Mouse (Mus musculus) forebrain, postnatal 0 days (tissue): ENCODE measurements around the gene Mrnip. TPM values are rescaled to one million over a fixed set of nuclear protein-coding genes. Genes with fewer than 3 reads are reported as not detected.

Experiments
- ATAC-seq: fragments of 200-750 bp; cut with Nextera tagmentation; 2 replicates; pipeline ENCODE4 v1.8.0; 2017; ENCODE audit warnings: mild to moderate bottlenecking, moderate library complexity
- DNase-seq: peaks from one replicate; pipeline ENCODE4 v3.0.0-alpha.2; 2015
- H3K27ac ChIP-seq: fragments of 300-500 bp; sonication (generic); 2 replicates; pipeline ENCODE4 v1.5.1; 2014; ENCODE audit warnings: low read depth, mild to moderate bottlenecking, antibody characterized with exemption, low read length, moderate library complexity, mixed read lengths
- H3K27me3 ChIP-seq: fragments of 300-500 bp; sonication (generic); 2 replicates; pipeline ENCODE4 v1.6.1; 2014; ENCODE audit warnings: mild to moderate bottlenecking, low read length, mixed read lengths; ENCODE audit not compliant: insufficient read depth
- H3K36me3 ChIP-seq: fragments of 300-500 bp; sonication (generic); 2 replicates; pipeline ENCODE4 v1.6.1; 2014; ENCODE audit warnings: mild to moderate bottlenecking, moderate library complexity; ENCODE audit not compliant: insufficient read depth
- H3K4me1 ChIP-seq: fragments of 300-500 bp; sonication (generic); 2 replicates; pipeline ENCODE4 v1.6.1; 2014; ENCODE audit warnings: antibody characterized with exemption; ENCODE audit not compliant: insufficient read depth
- H3K4me2 ChIP-seq: fragments of 300-500 bp; sonication (generic); 2 replicates; pipeline ENCODE4 v1.6.1; 2014; ENCODE audit warnings: low read depth, mild to moderate bottlenecking, moderate library complexity
- H3K4me3 ChIP-seq: fragments of 300-500 bp; sonication (generic); 2 replicates; pipeline ENCODE4 v1.5.1; 2014; ENCODE audit warnings: low read depth, low read length, mixed read lengths
- H3K9ac ChIP-seq: fragments of 300-500 bp; sonication (generic); 2 replicates; pipeline ENCODE4 v1.6.1; 2014; ENCODE audit warnings: mild to moderate bottlenecking
- H3K9me3 ChIP-seq: fragments of 300-500 bp; sonication (generic); 2 replicates; pipeline ENCODE4 v1.6.1; 2016; ENCODE audit warnings: low read length
- CTCF ChIP-seq: sonication (generic); IDR thresholded peaks from 2 replicates; pipeline ENCODE4 v1.5.1; 2016; ENCODE audit warnings: antibody characterized with exemption, control low read depth, low read depth
- WGBS: fragments of 180-500 bp; shearing (Covaris S2); extraction: QIAGEN DNeasy Blood & Tissue Kit; methylation state at CpG from one replicate; pipeline ENCODE4 v1.1.7; 2014; 5-methylcytosine and 5-hydroxymethylcytosine counted together
- polyA plus RNA-seq: library from polyadenylated mRNA; unstranded; fragments of >200 nt; fragmentation: Nextera tagmentation; extraction: Ambion mirVana; gene quantifications from 2 replicates; pipeline ENCODE4 v1.2.1, GENCODE M21; 2015
- total RNA-seq: library from RNA; depleted of rRNA; stranded (reverse); fragments of >200 nt; gene quantifications from 2 replicates; pipeline ENCODE4 v1.2.3, GENCODE M21; 2014

Mrnip gene
- total and polyA plus RNA-seq, 2 experiments from 2014 or later: 32.2 to 37.5 TPM

DNA sequence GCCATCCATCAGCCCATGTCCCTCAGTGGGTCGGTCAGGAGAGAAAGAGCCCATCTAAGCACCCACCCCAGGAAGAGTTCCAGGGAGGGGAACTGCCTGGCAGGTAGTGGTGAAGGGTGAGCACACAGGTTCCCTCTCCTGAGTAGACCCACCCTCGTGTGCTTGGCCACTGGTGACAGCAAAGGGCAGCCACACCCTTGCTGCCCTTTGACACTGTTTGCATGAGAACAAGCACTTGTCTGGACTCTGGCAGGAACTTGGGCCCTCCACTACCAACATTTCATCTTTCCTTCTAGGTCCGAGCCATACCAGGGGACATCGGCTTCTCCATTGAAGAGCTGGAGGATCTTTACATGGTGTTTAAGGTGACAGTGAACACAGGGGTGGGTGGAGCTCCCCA is 14.9 kb upstream of the Mrnip start:
- Histone ChIP-seq H3K27me3 (no peaks in the 10 kb centered on the region), H3K4me1 (no peaks in the 10 kb centered on the region), H3K27ac (no peak overlapping the region), H3K36me3 (peaks cover 96% of the 10 kb centered on the region), H3K9ac (no peak overlapping the region), H3K4me3 (no peak overlapping the region), H3K4me2 (no peak overlapping the region), H3K9me3 (no peaks in the 10 kb centered on the region)
- ATAC-seq: no peak
- DNase-seq: no peak
- TF ChIP-seq CTCF: no peak
- 92% methylated on average over 4 of the region's 4 CpGs for WGBS

DNA sequence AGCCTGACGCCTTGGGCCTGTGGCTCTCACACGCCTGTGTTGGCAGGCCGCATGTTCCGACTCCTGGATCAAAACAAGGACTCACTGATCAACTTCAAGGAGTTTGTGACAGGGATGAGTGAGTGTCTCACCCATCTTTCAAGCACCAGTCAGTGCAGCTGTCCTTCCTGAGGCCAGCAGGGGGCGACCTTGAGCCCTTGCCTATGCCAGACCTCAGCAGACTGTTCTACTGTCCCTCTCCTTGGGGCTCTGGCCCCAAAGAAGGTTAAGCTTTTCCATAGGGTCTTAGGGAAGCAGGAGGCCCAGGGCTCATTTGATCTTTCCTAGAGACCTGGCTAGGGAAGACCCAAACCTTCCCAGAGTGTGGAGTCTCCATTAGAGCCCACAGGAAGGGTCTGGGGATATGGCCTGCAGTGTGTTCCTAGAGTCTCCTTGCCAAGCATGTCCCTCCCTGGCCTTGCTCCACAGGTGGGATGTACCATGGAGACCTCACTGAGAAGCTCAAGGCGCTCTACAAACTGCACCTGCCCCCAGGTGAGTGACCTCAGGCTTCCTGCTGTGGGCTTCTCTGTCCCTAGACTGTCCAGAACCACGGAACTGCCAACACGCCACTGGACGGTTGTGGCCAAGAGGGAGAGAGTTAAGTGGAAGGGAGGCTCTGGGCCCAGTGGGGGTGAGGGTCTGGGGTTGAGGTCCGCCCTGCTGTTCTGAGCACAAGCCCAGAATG is 12.5 kb upstream of the Mrnip start:
- TF ChIP-seq CTCF: peak; percentile 88
- H3K9ac ChIP-seq: no peak overlapping the region
- H3K4me2 ChIP-seq: no peak overlapping the region
- peak; percentile 63 for DNase-seq
- no peaks in the 10 kb centered on the region for H3K4me1 ChIP-seq
- H3K9me3 ChIP-seq: no peaks in the 10 kb centered on the region
- peak; percentile 53; the same call in 1 of the 2 replicates for ATAC-seq
- H3K27ac ChIP-seq: no peak overlapping the region
- H3K4me3 ChIP-seq: no peak overlapping the region
- H3K27me3 ChIP-seq: no peaks in the 10 kb centered on the region
- peaks cover 80% of the 10 kb centered on the region for H3K36me3 ChIP-seq
- 68% methylated on average over 10 of the region's 10 CpGs for WGBS

DNA sequence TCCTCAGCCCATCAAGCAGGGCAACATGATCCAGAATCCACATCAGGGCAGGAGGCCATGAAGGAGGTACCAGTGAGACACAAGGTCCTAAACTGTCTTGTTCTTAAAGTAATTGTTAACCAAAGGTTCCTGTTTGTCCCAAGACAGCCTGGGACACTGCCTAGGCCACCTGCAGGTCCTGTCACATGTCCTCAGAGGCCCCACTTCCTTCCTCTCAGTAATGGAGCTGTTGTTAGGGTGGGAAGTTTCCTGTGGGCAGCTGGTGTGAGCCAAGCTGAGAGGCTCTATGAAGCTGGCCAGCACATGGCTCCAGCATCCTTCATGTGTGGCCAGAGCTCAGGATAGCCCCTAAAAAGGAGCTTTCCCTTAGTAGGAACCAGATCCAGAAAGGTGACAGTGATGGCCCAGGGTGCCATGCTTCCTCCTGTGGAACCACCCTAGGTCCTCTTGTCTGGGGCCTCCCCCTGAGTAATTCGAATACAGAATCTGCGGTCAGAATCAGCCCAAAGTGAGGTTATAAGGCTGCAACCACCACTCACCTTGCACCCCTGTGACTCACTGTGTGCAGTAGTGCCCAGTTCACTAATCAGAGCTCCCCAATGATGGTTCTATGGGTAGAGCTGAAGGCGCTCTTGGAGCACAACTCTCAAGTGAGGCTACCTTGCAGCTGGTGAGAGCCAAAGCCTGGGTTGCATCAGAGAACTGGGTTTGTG is 11.8 kb upstream of the Mrnip start:
- Histone ChIP-seq H3K27ac (no peak overlapping the region), H3K9ac (no peak overlapping the region), H3K9me3 (no peaks in the 10 kb centered on the region), H3K4me3 (no peak overlapping the region), H3K4me2 (no peak overlapping the region), H3K27me3 (no peaks in the 10 kb centered on the region), H3K4me1 (no peaks in the 10 kb centered on the region), H3K36me3 (peaks cover 72% of the 10 kb centered on the region)
- no peak for TF ChIP-seq CTCF
- ATAC-seq (no peak), DNase-seq (no peak)
- 94% methylated on average over 3 of the region's 3 CpGs for WGBS

DNA sequence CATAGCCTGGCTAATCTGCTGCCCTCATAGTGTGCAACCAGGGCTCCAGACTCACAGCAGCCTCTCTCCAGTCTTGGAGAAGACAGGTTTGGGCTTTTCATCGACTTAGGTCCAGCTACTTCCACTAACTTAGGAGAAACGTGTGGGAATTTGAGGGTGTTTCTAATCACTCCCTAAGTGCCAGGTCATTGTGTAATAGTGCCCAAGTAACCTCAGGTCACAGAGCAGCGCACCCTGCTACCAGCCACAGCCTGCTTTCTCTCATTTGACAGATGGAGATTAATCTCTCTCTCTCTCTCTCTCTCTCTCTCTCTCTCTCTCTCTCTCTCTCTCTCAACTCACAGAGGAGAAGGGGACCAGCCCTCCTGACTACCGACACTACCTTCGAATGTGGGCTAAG is 5.9 kb upstream of the Mrnip start:
- Histone ChIP-seq H3K36me3 (peaks cover 57% of the 10 kb centered on the region), H3K4me1 (no peaks in the 10 kb centered on the region), H3K27me3 (no peaks in the 10 kb centered on the region), H3K9ac (no peak overlapping the region), H3K27ac (no peak overlapping the region), H3K9me3 (no peaks in the 10 kb centered on the region), H3K4me3 (no peak overlapping the region), H3K4me2 (no peak overlapping the region)
- no peak for TF ChIP-seq CTCF
- DNase-seq: no peak
- no peak for ATAC-seq
- WGBS: 91% methylated on average over 5 of the region's 5 CpGs

DNA sequence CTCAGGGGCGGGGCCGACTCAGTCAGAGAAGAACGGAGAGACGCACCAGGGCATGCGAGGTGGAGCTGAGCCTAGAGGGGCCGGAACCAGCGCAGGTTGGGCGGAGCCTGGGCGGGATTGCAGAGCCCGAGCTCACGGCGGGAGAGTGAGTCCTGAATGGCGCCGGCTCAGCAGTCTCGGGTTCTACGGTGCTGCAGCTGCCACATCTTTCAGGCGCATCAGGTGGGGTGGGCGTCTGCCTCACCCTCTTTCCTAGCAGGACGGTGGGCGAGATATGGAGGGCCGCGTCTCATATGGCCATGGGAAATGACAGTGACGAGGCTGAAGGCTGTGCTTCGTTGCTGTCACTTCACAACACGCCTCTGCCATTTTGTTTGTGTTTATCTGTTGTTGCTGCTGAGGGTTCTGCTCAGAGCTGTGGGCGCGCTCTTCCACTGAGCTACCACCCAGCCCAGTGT is 515 bp downstream of the Mrnip start:
- Histone ChIP-seq H3K4me1 (peaks cover 4% of the 10 kb centered on the region; the same call in 1 of the 2 replicates), H3K9me3 (no peaks in the 10 kb centered on the region), H3K4me2 (peak overlapping the region; percentile 69), H3K4me3 (peak overlapping the region; percentile 68), H3K9ac (peak overlapping the region; percentile 66), H3K36me3 (peaks cover 43% of the 10 kb centered on the region), H3K27ac (peak overlapping the region; percentile 89), H3K27me3 (no peaks in the 10 kb centered on the region)
- no peak for TF ChIP-seq CTCF
- WGBS: under 1% methylated on average over 27 of the region's 27 CpGs
- DNase-seq (peak; percentile 99), ATAC-seq (peak; percentile 100)

DNA sequence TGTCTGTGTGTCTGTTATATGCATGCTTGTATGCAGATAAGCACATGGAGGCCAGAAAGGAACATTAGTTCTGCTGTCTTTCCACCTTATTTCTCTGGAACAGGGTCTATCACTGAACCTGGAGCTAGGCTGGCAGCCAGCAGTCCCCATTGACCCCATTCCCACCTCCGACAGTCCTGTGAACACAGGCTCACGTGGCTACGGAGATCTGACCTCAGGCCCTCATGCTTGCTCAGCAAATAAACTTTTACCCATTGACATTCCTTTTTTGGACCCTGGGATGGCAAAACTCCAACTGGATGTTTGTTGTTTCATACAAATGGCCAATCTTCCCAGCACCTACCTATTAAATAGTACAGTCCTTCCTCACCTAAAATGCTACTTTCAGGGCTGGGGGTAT is 2.1 kb downstream of the Mrnip start:
- no peak overlapping the region for H3K9ac ChIP-seq
- no peak overlapping the region for H3K4me3 ChIP-seq
- H3K36me3 ChIP-seq: peaks cover 33% of the 10 kb centered on the region
- no peak overlapping the region for H3K27ac ChIP-seq
- H3K9me3 ChIP-seq: no peaks in the 10 kb centered on the region
- WGBS: 82% methylated on average over 3 of the region's 3 CpGs
- TF ChIP-seq CTCF: no peak
- peaks cover 4% of the 10 kb centered on the region; the same call in 1 of the 2 replicates for H3K4me1 ChIP-seq
- ATAC-seq (no peak), DNase-seq (no peak)
- H3K27me3 ChIP-seq: no peaks in the 10 kb centered on the region
- H3K4me2 ChIP-seq: no peak overlapping the region

DNA sequence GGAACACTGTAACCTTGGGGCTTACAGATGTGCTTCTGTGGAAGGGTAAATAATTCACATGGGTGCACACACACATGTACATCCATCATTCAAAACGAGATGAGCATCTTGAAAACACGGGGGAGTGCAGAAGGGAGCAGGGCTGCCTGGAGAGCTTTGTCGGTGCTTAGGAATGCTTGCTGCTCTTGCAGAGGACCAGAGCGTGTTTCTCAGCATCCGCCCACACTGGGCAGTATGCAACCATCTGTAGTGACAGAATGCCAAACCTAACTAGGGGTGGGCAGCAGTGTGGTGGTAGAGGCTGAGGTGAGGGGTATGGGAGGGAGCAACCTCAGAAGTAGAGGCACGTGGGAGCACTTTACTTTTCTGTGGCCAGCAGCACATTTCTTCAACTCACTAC is 2.9 kb downstream of the Mrnip start:
- ATAC-seq (no peak), DNase-seq (no peak)
- no peak for TF ChIP-seq CTCF
- peaks cover 4% of the 10 kb centered on the region; the same call in 1 of the 2 replicates for H3K4me1 ChIP-seq
- no peak overlapping the region for H3K9ac ChIP-seq
- WGBS: 82% methylated on average over 6 of the region's 6 CpGs
- no peak overlapping the region for H3K27ac ChIP-seq
- no peak overlapping the region for H3K4me3 ChIP-seq
- H3K4me2 ChIP-seq: no peak overlapping the region
- no peaks in the 10 kb centered on the region for H3K27me3 ChIP-seq
- H3K36me3 ChIP-seq: peaks cover 32% of the 10 kb centered on the region
- H3K9me3 ChIP-seq: no peaks in the 10 kb centered on the region
